Mouse (Mus musculus) kidney, adult 11 months (tissue): Measurements from ENCODE around the gene Psma5.

Source experiments
- DNase-seq: peaks from one replicate; pipeline ENCODE4 v3.0.0; 2022

Psma5 gene

GRCm38 (mm10) chr3:108283241-108283561, 26.5 kb downstream of the Psma5 start:
- no peak for DNase-seq

DNA sequence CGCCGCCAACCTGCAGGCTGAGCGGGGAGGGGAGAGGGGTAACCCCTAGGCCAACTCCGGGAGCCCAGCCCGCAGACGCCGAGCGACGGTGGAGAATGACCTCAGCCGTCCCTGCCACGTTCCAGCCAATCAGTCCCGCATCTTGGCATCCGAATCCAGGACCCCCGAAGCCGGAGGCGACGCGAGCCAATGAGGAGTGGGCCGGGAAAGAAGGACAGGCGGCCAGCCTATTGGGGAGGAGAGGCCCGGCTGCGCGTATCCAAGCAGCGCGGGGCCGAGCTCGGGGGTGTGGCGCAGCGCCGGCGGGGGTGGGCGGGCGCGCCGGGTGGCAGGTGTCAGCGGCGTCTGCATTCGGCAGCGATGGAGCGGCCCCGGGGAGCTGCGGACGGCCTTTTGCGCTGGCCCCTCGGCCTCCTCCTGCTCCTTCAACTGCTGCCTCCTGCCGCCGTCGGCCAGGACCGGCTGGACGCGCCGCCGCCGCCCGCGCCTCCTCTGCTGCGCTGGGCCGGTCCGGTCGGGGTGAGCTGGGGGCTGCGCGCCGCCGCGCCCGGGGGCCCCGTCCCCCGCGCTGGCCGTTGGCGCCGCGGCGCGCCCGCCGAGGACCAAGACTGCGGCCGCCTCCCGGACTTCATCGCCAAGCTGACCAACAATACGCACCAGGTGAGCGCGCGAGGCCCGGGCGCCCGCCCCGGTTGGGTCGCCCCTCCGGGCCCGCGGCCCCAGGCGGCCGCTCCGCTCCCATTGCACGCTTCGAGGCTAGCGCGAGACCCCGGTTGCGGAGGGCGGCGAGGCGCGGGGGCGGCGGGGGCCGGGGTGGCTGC, 27.3 kb downstream of the Psma5 start, which contains the start of gene Sort1:
Sort1 (plus strand) TSS at position 302 of the 821 bp plus-strand sequence.
- DNase-seq: peak; percentile 81

DNA sequence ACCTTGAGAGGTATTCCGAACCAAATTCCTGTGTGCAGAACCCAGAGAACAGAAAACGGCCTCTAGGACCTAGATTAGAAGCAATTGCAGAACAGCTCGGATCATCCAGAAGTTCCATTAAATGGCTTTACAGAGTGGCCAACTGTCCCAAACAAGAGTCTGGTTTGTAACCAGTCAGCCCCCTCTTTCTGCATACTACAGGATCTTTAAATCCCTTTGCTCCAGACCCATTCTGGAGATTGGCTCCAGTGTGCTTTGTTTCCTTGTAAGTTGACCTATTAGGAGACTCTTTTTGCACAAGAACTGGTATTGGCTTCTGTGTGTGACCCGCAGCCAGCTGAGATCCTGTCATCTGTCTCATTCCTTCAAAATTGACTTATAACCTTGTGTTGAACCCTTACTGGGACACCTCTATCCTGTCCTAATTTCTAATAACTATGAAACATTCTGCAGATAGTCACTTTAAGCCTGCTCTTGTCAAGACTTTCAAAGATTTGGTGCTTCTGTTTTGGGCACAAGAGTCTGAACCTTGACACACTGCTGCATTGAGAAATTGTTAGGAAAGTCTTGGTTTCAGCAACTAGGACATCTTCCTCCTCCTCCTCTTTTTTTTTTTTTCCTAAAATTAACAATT, 28.5 kb downstream of the Psma5 start:
- no peak for DNase-seq

DNA sequence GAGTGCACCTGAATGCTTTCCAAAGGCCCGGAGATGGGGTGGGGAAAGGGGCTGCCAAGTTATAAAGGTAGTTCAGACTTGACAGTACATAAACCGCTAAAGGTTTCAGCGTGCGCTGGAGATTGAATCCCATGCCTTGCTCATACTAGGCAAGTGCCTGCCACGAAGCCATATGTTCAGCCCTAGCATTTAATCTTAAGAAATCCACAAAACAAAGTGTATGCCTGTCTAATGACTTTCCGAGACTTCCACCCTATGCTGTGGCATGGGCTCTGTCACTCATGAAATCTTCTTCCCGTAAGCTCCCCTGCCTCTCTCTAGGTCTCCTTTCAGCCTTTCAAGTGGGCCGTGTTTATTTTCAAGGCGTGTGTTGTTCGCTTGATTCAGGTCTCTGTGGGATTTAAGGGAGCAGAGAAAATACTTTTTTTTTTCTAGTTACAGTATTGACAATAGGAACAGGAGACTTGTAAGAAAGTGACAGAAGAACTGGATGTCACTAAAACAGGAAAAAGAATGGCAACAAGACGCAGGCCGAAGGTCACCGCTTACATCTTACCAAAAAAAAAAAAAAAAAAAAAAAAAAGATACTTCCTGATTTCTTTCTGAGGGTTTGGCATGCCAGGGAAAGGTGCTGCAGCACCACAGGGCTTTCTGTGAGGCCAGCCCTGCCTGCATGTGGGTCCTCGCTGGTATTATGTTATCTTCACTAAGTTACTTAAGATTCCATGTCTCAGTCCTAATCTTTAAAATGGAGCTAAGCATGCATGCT, 30.1 kb downstream of the Psma5 start:
- DNase-seq: no peak

GRCm38 (mm10) chr3:108287811-108288805, 31.4 kb downstream of the Psma5 start:
- DNase-seq: peak; percentile 44

GRCm38 (mm10) chr3:108289311-108290130, 32.8 kb downstream of the Psma5 start:
- no peak for DNase-seq

GRCm38 (mm10) chr3:108291036-108291799, 34.5 kb downstream of the Psma5 start:
- peak; percentile 69 for DNase-seq

GRCm38 (mm10) chr3:108294398-108294797, 37.7 kb downstream of the Psma5 start:
- no peak for DNase-seq

DNA sequence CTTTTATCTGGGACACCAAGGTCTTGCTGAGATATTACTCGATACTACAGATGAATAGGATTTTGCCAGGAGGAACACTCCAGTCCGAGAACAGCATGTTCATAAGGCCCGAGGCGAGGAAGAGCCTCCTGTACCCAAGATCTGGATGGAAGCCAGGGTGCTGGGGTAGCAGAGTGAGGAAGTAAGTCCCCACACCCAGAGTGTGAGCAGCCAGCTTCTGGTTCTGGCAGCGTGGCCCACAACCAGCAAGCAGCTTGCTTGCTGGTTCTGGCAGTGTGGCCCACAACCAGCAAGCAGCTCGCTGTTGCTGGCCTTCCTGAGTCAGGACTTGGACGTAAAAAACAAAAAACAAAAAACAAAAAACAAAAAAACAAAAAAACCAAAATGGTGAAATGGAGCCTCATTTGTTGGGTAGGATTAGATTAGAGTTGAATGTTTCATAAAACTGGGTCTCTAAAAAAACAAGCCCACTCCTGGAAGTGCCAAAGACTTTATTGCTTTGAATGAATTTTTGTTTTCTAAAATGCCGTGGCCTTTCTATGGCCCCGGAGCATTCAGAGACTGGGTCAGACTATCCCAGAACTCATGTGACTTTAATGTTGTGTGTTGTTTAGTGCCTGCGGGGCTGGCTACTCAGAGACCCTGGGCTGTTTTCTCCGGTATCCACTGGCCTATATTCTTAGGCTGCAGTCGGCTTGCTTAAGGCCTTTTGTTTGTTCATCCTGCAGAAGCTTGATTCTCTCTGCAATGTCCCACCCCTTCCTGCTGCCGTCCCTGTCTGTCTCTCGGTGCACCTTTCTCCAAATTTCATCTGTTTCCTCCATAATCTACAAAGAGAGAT, 38.9 kb downstream of the Psma5 start:
- no peak for DNase-seq

GRCm38 (mm10) chr3:108296220-108297049, 39.7 kb downstream of the Psma5 start:
- DNase-seq: peak; percentile 45

DNA sequence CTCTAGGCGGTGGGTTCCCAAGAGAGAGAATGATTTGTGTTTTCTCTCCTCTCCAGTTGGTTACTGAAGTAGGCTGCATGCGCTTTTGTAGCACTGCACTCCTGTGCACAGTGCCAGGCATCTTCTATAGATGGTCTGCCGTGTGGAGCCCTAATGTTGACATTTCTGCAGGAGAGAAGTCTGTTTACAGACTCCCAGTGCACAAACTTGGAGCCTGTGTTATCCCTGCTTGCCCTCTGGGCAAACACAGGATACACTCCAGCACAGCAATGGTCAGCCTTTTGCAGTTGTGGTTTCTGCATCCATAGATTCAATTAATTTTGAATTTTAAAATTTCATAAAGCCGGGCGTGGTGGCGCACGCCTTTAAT, 40.3 kb downstream of the Psma5 start:
- DNase-seq: no peak

- no peak for DNase-seq
Measured at GRCm38 (mm10) chr3:108297603-108298553, 41.2 kb downstream of the Psma5 start.

GRCm38 (mm10) chr3:108300455-108301030, 43.8 kb downstream of the Psma5 start:
- no peak for DNase-seq

DNA sequence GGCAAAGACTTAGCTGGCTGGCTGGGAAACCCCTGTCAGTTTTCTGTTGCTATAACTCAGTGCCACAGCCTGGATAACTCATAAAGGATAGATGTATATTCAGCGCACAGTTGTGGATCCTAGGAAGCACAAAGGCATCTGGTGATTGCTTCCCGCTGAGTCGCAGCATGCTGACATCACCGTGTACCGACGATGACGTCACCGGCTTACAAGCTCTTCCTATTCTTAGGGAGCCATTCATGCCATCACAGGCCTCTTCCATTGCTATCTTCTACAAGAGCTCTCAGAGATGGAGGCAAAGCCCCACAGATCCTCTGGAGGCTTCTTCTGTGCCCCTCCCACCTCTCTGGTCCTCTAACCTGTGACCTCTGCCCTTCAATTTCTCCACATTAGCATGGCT, 47.0 kb downstream of the Psma5 start:
- DNase-seq: no peak

DNA sequence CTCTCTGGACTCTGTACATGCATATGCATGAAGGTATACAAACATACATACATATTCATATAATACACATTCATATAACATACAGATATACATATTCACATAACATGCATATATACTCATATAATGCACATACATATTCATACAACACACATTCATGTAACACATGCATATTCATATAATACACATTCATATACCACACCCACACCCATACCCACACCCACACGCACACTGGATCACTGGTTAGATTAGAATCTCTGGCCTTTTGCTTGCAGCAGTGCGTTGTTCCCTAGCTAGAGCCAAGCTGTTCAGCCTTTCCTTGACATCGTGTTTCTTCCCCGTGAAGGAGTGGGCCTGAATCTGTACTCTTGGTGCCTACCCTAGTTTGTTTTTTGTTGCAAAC, 48.0 kb downstream of the Psma5 start:
- no peak for DNase-seq

DNA sequence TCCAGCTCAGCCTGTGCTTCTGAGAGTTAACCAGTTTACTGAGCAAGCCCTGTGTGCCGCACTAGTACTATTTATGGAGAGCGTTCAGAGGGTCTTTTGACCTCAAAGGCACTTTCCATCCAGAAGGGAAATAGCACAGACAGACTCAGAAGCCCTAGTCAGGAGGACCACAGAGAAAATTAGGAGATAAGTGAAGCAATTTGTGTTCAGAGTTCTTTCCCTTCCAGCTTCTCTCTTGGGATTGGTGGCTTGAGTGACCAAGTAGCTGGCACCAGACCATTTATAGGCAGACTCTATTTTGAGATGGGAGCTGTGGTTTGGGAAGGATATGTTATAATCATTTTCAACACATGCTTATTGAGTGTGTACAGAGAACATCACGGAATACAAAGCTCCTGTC, 49.7 kb downstream of the Psma5 start:
- DNase-seq: no peak

DNA sequence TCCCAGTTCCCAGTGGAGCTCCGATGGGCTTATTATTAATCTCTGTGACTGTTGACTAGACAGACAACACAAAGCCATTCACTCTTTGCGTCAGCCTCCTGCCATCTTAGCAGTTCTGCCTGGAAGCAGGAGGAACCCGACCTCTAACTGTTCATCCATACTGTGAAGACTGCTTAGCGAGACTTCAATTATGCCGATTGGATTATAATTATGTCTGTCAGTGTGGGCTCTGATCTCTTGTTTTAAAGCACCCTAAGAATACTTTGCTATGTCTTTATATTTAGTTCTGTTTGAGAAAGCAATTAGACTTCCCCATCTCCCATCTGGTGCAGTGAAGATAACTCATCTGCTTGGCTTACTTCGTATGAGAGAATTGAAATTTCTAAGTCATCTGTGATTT, 50.8 kb downstream of the Psma5 start:
- no peak for DNase-seq
